Mouse (Mus musculus): ENCODE results near the gene Kcnc1. TPM values are rescaled to one million over a fixed set of nuclear protein-coding genes. Genes with fewer than 3 reads are reported as not detected.

The Kcnc1 gene
- total and polyA plus RNA-seq, 3 experiments, result 0.08 to 0.14 TPM; not detected in 1

GRCm38 (mm10) chr7:46423951-46424350 lies 27.7 kb downstream of the Kcnc1 start:
- Histone ChIP-seq H3K9me3 (replicated peaks; ENCODE audit: low read length) (no peaks in the 10 kb centered on the region), H3K9ac (ENCODE audit: insufficient read depth, low read depth) (no peak overlapping the region), H3K36me3 (replicated peaks in 1 of 2; ENCODE audit: control insufficient read depth in 1 of 2, insufficient read depth in 1 of 2, low read length in 1 of 2) (no peaks in the 10 kb centered on the region), H3K27ac (ENCODE audit: insufficient read depth, low read depth) (no peak overlapping the region), H3K4me1 (ENCODE audit: control insufficient read depth in 1 of 2, insufficient read depth in 2 of 2) (0 out of 4 replicates have a peak, but pooled peaks cover 0 to 2% of the 10 kb centered on the region in 2 experiments), H3K4me3 (replicated peaks in 1 of 3; ENCODE audit: low read depth in 2 of 3, low read length in 2 of 3, poor library complexity in 1 of 3) (no peak overlapping the region), H3K27me3 (replicated peaks) (no peaks in the 10 kb centered on the region), H3K79me2 (replicated peaks; ENCODE audit: control insufficient read depth, extremely low read depth, insufficient read depth, poor library complexity, severe bottlenecking) (no peaks in the 10 kb centered on the region), H3K4me2 (ENCODE audit: insufficient read depth, low read depth, poor library complexity, severe bottlenecking) (no peak overlapping the region)
- no peak for DNase-seq (ENCODE audit: extremely low read depth)
- TF ChIP-seq JUND (conservative IDR thresholded peaks at IDR 0.05; ENCODE audit: low read depth, low read length), result no peak
- no peak for TF ChIP-seq BHLHE40 (IDR thresholded peaks at IDR 0.05; ENCODE audit: low read depth, low read length)
- no peak for TF ChIP-seq ZKSCAN1 (IDR thresholded peaks at IDR 0.05; ENCODE audit: borderline replicate concordance, low read depth, low read length)
- TF ChIP-seq HCFC1 (IDR thresholded peaks at IDR 0.05; ENCODE audit: low read depth, low read length), result no peak
- TF ChIP-seq MAX (IDR thresholded peaks at IDR 0.05; ENCODE audit: low read length), result no peak
- no peak for TF ChIP-seq EP300 (IDR thresholded peaks at IDR 0.05; ENCODE audit: low read length)
- in situ Hi-C loops (cut with MboI; ENCODE audit: low pct_ligation_motif_present, low pct_unique_long_range_greater_than_20kb, low sequenced_read_pairs) (no loop called here), dilution Hi-C loops (cut with MboI; ENCODE audit: extremely low pct_ligation_motif_present, extremely low pct_unique_long_range_greater_than_20kb, low sequenced_read_pairs) (no loop called here)

- H3K36me3 ChIP-seq (replicated peaks in 1 of 2; ENCODE audit: control insufficient read depth in 1 of 2, insufficient read depth in 1 of 2, low read length in 1 of 2), result no peaks in the 10 kb centered on the region
- in situ Hi-C loops (cut with MboI; ENCODE audit: low pct_ligation_motif_present, low pct_unique_long_range_greater_than_20kb, low sequenced_read_pairs), result no loop called here
- no peak overlapping the region for H3K4me3 ChIP-seq (replicated peaks in 1 of 3; ENCODE audit: low read depth in 2 of 3, low read length in 2 of 3, poor library complexity in 1 of 3)
- H3K4me2 ChIP-seq (ENCODE audit: insufficient read depth, low read depth, poor library complexity, severe bottlenecking), result no peak overlapping the region
- H3K27me3 ChIP-seq (replicated peaks), result no peaks in the 10 kb centered on the region
- 0 out of 4 replicates have a peak, but pooled peaks cover 0 to 2% of the 10 kb centered on the region in 2 experiments for H3K4me1 ChIP-seq (ENCODE audit: control insufficient read depth in 1 of 2, insufficient read depth in 2 of 2)
- H3K79me2 ChIP-seq (replicated peaks; ENCODE audit: control insufficient read depth, extremely low read depth, insufficient read depth, poor library complexity, severe bottlenecking), result no peaks in the 10 kb centered on the region
- H3K9ac ChIP-seq (ENCODE audit: insufficient read depth, low read depth), result no peak overlapping the region
- TF ChIP-seq RAD21 (IDR thresholded peaks at IDR 0.05; ENCODE audit: low read depth, low read length), result no peak
- no peak for TF ChIP-seq POLR2AphosphoS2 (IDR thresholded peaks at IDR 0.05; ENCODE audit: low read depth, low read length)
- no peak for TF ChIP-seq RCOR1 (conservative IDR thresholded peaks at IDR 0.05; ENCODE audit: low read depth, low read length)
- TF ChIP-seq USF1 (IDR thresholded peaks at IDR 0.05; ENCODE audit: low read depth, low read length), result no peak
- no peak for TF ChIP-seq UBTF (IDR thresholded peaks at IDR 0.05; ENCODE audit: low read depth, low read length)
- TF ChIP-seq ETS1 (conservative IDR thresholded peaks at IDR 0.05; ENCODE audit: low read depth, low read length), result no peak
- no peak for TF ChIP-seq MXI1 (IDR thresholded peaks at IDR 0.05; ENCODE audit: low read depth, low read length)
- no peak for TF ChIP-seq MAZ (IDR thresholded peaks at IDR 0.05; ENCODE audit: low read depth, low read length)
- no peak for TF ChIP-seq PAX5 (IDR thresholded peaks at IDR 0.05; ENCODE audit: low read length)
- no peak for TF ChIP-seq HCFC1 (IDR thresholded peaks at IDR 0.05; ENCODE audit: low read depth, low read length)
- TF ChIP-seq NRF1 (IDR thresholded peaks at IDR 0.05; ENCODE audit: low read depth, low read length), result no peak
- no peak for TF ChIP-seq SMC3 (IDR thresholded peaks at IDR 0.05; ENCODE audit: low read depth, low read length)
- H3K9me3 ChIP-seq (replicated peaks; ENCODE audit: low read length), result no peaks in the 10 kb centered on the region
- H3K27ac ChIP-seq (ENCODE audit: insufficient read depth, low read depth), result no peak overlapping the region
- DNase-seq (ENCODE audit: extremely low read depth), result no peak
- dilution Hi-C loops (cut with MboI; ENCODE audit: extremely low pct_ligation_motif_present, extremely low pct_unique_long_range_greater_than_20kb, low sequenced_read_pairs), result no loop called here
These were observed 28.7 kb downstream of the Kcnc1 start for GRCm38 (mm10) chr7:46425012-46425411.

All from CH12.LX (cell line).